Mouse (Mus musculus) MEL (cell line): ENCODE data around the gene Mfap4.

Source experiments
- CHD2 ChIP-seq: IDR thresholded peaks from 2 replicates; pipeline ENCODE4 v1.6.1; 2011; ENCODE audit warnings: low read length, improper control_type of control experiment
- CTCF ChIP-seq, 3 experiments: IDR thresholded peaks in 2 of 3; conservative IDR thresholded peaks in 1 of 3; 2 replicates each; pipeline ENCODE4 v1.5.1; 2011 to 2012; ENCODE audit warnings: low read length in 3 of 3, low read depth in 2 of 3, mild to moderate bottlenecking in 2 of 3, improper control_type of control experiment in 1 of 3, inconsistent platforms in 1 of 3, mixed read lengths in 1 of 3, moderate library complexity in 1 of 3; ENCODE audit not compliant: control insufficient read depth in 1 of 3, insufficient read depth in 1 of 3, poor library complexity in 1 of 3, severe bottlenecking in 1 of 3
- EP300 ChIP-seq, 2 experiments: IDR thresholded peaks; 2 replicates each; pipeline ENCODE4 v1.6.1; 2011; ENCODE audit warnings: improper control_type of control experiment in 2 of 2, low read length in 2 of 2, low read depth in 1 of 2, mild to moderate bottlenecking in 1 of 2
- POLR2A ChIP-seq, 2 experiments: IDR thresholded peaks; 2 replicates each; pipeline ENCODE4 v1.6.1; 2011 to 2012; ENCODE audit warnings: low read length in 2 of 2, mild to moderate bottlenecking in 2 of 2, control low read depth in 1 of 2, improper control_type of control experiment in 1 of 2, low read depth in 1 of 2, moderate library complexity in 1 of 2; ENCODE audit not compliant: control insufficient read depth in 1 of 2, insufficient read depth in 1 of 2, poor library complexity in 1 of 2
- ZNF384 ChIP-seq: IDR thresholded peaks from 2 replicates; pipeline ENCODE4 v1.6.1; 2012; ENCODE audit warnings: low read depth, mild to moderate bottlenecking, inconsistent platforms, low read length, improper control_type of control experiment

DNA sequence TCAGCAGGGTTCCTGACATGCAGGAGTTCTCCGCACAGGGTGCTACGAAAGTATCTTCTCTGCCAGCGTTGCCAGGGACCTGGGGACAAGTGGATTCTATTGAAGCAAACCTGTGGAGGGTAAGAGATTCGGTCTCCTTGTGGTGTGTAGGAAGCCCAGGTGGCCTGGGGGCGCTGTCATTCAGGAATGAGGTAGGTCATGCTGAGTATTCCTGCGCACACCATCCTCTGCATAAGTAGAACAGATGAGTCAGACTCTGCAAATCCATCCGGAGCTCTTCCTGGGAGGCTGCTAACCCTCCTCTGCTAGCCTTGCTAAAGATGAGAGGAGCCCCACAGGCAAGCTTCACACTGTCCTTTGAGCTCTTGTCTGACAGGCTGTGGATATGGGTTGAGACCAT lies 43.6 kb upstream of the Mfap4 start:
- TF ChIP-seq ZNF384 (no peak), CTCF (IDR thresholded peaks at IDR 0.05 in 2 of 3, conservative IDR thresholded peaks at IDR 0.05 in 1 of 3; ENCODE audit: control insufficient read depth in 1 of 3, insufficient read depth in 1 of 3, low read depth in 2 of 3, low read length in 3 of 3, poor library complexity in 1 of 3, severe bottlenecking in 1 of 3) (no peak), CHD2 (no peak), EP300 (IDR thresholded peaks at IDR 0.05; ENCODE audit: low read depth in 1 of 2, low read length in 2 of 2) (no peak), POLR2A (IDR thresholded peaks at IDR 0.05; ENCODE audit: control insufficient read depth in 1 of 2, insufficient read depth in 1 of 2, low read depth in 1 of 2, low read length in 2 of 2, poor library complexity in 1 of 2) (no peak)
